Mouse (Mus musculus) G1E-ER4 (cell line): ENCODE results near the gene Adcy2. TPM values are rescaled to one million over a fixed set of nuclear protein-coding genes. Genes with fewer than 3 reads are reported as not detected.

Experiments
- GATA1 ChIP-seq: IDR thresholded peaks from one replicate; pipeline ENCODE4 v1.8.0; 2012; ENCODE audit warnings: low read length, inconsistent platforms
- polyA plus RNA-seq: library from polyadenylated mRNA; stranded (reverse); fragments of >175 nt; gene quantifications from 2 replicates; pipeline ENCODE4 v1.2.3, GENCODE M21; 2012

Adcy2 gene
- polyA plus RNA-seq, 1 experiment = not detected

DNA sequence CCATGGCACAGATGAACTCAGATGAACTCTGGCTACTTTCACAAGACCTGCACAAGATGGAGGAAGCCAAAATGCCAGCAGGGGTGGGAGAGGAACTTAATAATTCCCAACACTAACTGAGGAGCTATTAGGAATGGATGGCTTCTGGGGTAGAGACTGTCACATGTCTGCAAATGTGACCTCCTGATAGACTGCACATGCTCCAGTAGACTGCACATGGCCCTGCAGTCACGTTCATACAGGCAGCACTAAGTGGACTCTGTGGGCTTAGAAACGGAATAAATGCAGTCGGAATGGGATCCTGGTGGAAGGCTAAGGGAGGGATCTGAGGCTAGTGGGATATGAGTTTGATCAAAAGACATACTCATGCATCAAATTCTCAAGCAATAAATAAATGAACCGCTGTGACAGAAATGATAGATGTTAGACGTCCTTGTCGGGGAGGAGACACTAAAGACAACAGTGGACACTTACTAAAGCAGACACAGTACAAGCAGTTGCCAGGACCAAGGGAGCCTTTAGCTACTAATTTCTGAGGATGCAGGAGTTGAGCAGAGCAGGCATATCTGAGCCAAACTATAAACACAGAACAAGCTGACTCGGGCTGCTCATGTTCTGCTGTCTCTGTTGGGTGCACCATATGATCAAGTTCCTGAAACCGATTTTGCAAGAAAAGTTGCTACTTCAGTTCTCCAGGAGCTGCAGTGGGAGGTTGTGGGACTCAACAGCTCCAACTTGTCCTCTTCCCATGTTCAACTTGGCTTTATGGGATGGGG, 211.9 kb downstream of the Adcy2 start:
- TF ChIP-seq GATA1 = no peak

DNA sequence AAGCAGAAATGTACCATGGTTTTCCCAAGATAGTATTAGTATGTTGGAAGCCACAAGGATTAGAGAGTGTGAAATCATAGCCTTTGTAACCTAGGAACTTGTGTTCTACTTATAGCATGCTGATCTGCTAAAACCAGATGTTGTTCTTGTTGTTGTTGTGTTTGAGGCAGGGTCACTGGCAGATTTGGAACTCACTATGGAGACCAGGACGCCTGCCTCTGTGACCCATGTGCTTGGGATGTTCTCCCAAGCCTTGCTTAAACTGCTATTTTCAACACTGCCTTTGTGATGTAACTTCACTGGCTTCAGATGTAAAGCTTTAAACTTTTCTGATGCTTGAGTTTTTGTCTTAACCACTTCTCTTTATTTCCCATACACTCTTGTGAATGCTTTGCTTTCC, 216.2 kb downstream of the Adcy2 start:
- TF ChIP-seq GATA1 = no peak

- no peak for TF ChIP-seq GATA1
Measured at GRCm38 (mm10) chr13:68778011-68778672, 221.2 kb downstream of the Adcy2 start.

GRCm38 (mm10) chr13:68773599-68774211, 225.6 kb downstream of the Adcy2 start:
- no peak for TF ChIP-seq GATA1

- TF ChIP-seq GATA1 = no peak
Measured at GRCm38 (mm10) chr13:68768588-68768987, 230.8 kb downstream of the Adcy2 start.

- no peak for TF ChIP-seq GATA1
Measured at GRCm38 (mm10) chr13:68765896-68766578, 233.3 kb downstream of the Adcy2 start.

DNA sequence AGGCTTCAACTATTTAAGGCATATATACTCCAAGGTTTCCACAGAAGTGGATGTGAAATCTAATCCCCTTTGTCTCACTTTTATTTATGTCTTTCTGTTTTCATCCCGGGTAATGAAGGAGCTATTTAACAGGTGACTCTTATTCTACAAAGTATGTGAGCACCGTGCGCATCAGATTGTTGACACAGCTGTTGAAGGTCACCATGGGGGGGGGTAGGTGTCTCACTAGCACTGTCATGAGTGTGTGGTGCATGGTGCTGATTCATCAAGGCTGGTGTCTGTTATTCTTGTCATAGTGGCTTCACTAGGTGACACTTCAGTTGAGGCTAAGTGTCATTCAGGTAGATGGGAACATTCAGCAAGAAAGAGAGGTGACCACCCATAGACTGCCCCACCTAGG, 234.7 kb downstream of the Adcy2 start:
- TF ChIP-seq GATA1 = no peak

DNA sequence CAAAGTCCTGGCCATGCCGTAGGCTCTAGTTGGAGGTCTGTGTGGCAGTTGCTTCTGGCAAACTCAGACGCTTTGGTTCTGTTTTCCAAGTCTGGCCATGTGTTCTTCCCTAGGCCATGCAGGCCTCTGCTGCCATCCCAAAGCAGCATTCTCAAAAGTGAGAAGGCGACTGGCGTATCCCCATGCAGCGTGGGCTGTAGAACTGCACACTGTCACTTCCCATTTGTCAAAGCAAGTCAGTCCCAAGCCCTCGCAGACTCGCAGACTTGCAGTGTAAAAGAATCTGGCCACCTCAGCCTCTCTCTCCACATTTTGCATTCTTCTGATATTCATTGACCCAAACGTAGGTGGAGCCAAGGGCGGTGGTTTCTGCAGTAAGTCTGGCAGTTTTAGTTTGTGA, 249.5 kb downstream of the Adcy2 start:
- TF ChIP-seq GATA1 = no peak

DNA sequence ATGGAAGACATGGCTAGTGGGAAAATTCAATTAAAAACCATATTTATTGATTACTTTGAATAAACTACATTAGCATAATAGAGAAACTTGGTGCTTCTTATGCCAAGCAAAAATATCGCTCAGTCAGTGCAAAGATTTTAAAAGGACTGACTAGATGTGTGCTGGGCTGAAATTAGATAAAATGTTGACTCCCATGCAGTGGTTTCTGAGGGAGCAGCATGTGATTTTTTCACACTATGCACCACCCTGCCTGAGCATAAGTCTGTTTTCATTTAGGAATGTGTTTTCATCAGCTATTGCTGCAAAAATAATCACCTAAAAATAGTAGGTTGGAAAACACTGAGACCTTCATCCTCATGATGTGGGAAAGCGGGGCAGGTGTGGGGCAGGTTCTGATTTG, 250.0 kb downstream of the Adcy2 start:
- no peak for TF ChIP-seq GATA1

GRCm38 (mm10) chr13:68745426-68745825, 253.9 kb downstream of the Adcy2 start:
- TF ChIP-seq GATA1 = no peak

GRCm38 (mm10) chr13:68712661-68713060, 286.7 kb downstream of the Adcy2 start:
- TF ChIP-seq GATA1 = no peak

GRCm38 (mm10) chr13:68707296-68707747, 292.0 kb downstream of the Adcy2 start:
- no peak for TF ChIP-seq GATA1

- TF ChIP-seq GATA1 = no peak
Measured at GRCm38 (mm10) chr13:68684919-68685318, 314.4 kb downstream of the Adcy2 start.

DNA sequence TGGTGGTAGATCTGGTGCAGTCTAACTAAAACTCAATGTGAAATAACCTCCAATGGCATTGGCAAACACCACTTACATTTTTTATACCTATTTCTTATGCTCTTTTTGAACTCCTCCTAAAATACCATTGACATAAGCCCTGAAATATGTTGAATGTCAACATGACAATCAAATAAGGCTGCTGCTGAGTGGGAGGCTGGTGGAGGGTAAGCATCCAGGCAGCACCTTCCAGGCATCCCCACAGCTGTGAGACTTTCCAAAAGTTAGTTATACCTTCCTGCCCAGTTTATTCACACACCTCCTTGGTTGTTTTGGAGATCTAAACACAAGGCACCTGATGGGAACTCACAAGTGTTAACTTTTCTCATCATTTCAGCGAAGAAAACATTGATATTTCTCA, 318.9 kb downstream of the Adcy2 start:
- TF ChIP-seq GATA1 = no peak

- no peak for TF ChIP-seq GATA1
Measured at GRCm38 (mm10) chr13:68642786-68643185, 356.6 kb downstream of the Adcy2 start.

GRCm38 (mm10) chr13:68627041-68627440, 372.3 kb downstream of the Adcy2 start:
- no peak for TF ChIP-seq GATA1
